Mouse (Mus musculus): ENCODE measurements around the gene Mrs2.
A peak's percentile ranks its signal among the peaks of the same experiment; 100 is the strongest.
"Not testable (repeated sequence)": the region's sequence is repeated elsewhere in the genome, so short reads cannot be mapped to it uniquely, and the experiment has no call there.

The Mrs2 gene

GRCm38 (mm10) chr13:24977820-24978342 is 42.3 kb downstream of the Mrs2 start:
- DNase-seq (ENCODE audit: low spot score in 2 of 2), result no peak

- no peak for DNase-seq (ENCODE audit: low spot score in 2 of 2)
Observed at GRCm38 (mm10) chr13:24976384-24976783, 43.8 kb downstream of the Mrs2 start.

- not testable (repeated sequence) for DNase-seq (ENCODE audit: low spot score in 2 of 2)
Observed at GRCm38 (mm10) chr13:24971776-24972175, 48.4 kb downstream of the Mrs2 start.

- no peak for DNase-seq (ENCODE audit: low spot score in 2 of 2)
Observed at GRCm38 (mm10) chr13:24965846-24966201, 54.4 kb downstream of the Mrs2 start.

GRCm38 (mm10) chr13:24965130-24965845 is 54.9 kb downstream of the Mrs2 start:
- no peak for DNase-seq (ENCODE audit: low spot score in 2 of 2)

GRCm38 (mm10) chr13:24962119-24962518 is 58.1 kb downstream of the Mrs2 start:
- no peak for DNase-seq (ENCODE audit: low spot score in 2 of 2)

GRCm38 (mm10) chr13:24960084-24960483 is 60.1 kb downstream of the Mrs2 start:
- no peak for DNase-seq (ENCODE audit: low spot score in 2 of 2)

GRCm38 (mm10) chr13:24958671-24959070 is 61.5 kb downstream of the Mrs2 start:
- no peak for DNase-seq (ENCODE audit: low spot score in 2 of 2)

- DNase-seq (ENCODE audit: low spot score in 2 of 2), result no peak
Observed at GRCm38 (mm10) chr13:24955500-24955899, 64.7 kb downstream of the Mrs2 start.

- DNase-seq (ENCODE audit: low spot score in 2 of 2), result no peak
Observed at GRCm38 (mm10) chr13:24955091-24955490, 65.1 kb downstream of the Mrs2 start.

- DNase-seq (ENCODE audit: low spot score in 2 of 2), result no peak
Observed at GRCm38 (mm10) chr13:24952659-24953058, 67.5 kb downstream of the Mrs2 start.

- no peak for DNase-seq (ENCODE audit: low spot score in 2 of 2)
Observed at GRCm38 (mm10) chr13:24948870-24949269, 71.3 kb downstream of the Mrs2 start.

GRCm38 (mm10) chr13:24947158-24947557 is 73.0 kb downstream of the Mrs2 start:
- no peak for DNase-seq (ENCODE audit: low spot score in 2 of 2)

- no peak for DNase-seq (ENCODE audit: low spot score in 2 of 2)
Observed at GRCm38 (mm10) chr13:24945567-24945966, 74.6 kb downstream of the Mrs2 start.

- DNase-seq (ENCODE audit: low spot score in 2 of 2), result no peak
Observed at GRCm38 (mm10) chr13:24943303-24943702, 76.9 kb downstream of the Mrs2 start.

GRCm38 (mm10) chr13:24942512-24943282 is 77.5 kb downstream of the Mrs2 start, which contains the start of gene Gpld1:
Gene Gpld1, plus strand, starts transcription at chr13:24943152.
- DNase-seq (ENCODE audit: low spot score in 2 of 2), result no peak

- DNase-seq (ENCODE audit: low spot score in 2 of 2), result no peak
Observed at GRCm38 (mm10) chr13:24939472-24939871, 80.7 kb downstream of the Mrs2 start.

- DNase-seq (ENCODE audit: low spot score in 2 of 2), result peak; percentile 55 to 84
Observed at GRCm38 (mm10) chr13:24938683-24939082, 81.5 kb downstream of the Mrs2 start.

GRCm38 (mm10) chr13:24937839-24938166 is 82.4 kb downstream of the Mrs2 start:
- DNase-seq (ENCODE audit: low spot score in 2 of 2), result no peak
